Mouse (Mus musculus) liver, embryonic 13.5 days (tissue): ENCODE results near the gene Serpina5. TPM values are rescaled to one million over a fixed set of nuclear protein-coding genes. Genes with fewer than 3 reads are reported as not detected.

Experiments used
- polyA plus RNA-seq: library from polyadenylated mRNA; unstranded; fragments of >200 nt; fragmentation: Nextera tagmentation; extraction: Ambion mirVana; gene quantifications from 2 replicates; pipeline ENCODE4 v1.2.1, GENCODE M21; 2015

Gene Serpina5
- polyA plus RNA-seq, 1 experiment from 2014 or later, result 0.05 TPM

Other genes starting within 250 kb of the Serpina5 start
- gene Serpina1a, start 237.6 kb upstream of the Serpina5 start, polyA plus RNA-seq, result 280 and 331 TPM in 2 replicates
- 90.8 and 93.1 TPM in 2 replicates for gene Serpina1c, start 196.2 kb upstream of the Serpina5 start, polyA plus RNA-seq
- gene Serpina1e, start 142.1 kb upstream of the Serpina5 start, polyA plus RNA-seq, result 82.4 and 89.4 TPM in 2 replicates
- gene Serpina11, start 111.2 kb upstream of the Serpina5 start, polyA plus RNA-seq, result 5.0 and 5.4 TPM in 2 replicates
- gene Serpina9, start 87.4 kb upstream of the Serpina5 start, polyA plus RNA-seq, result not detected in 2 replicates
- gene Serpina12, start 56.7 kb upstream of the Serpina5 start, polyA plus RNA-seq, result 0.06 TPM in 1 of 2 replicates, not detected in the other
- gene Serpina3a, start 11.6 kb downstream of the Serpina5 start, polyA plus RNA-seq, result not detected in 2 replicates
- gene Serpina3b, start 26.9 kb downstream of the Serpina5 start, polyA plus RNA-seq, result 0.06 and 0.20 TPM in 2 replicates
- not detected in 2 replicates for gene Serpina3c, start 52.8 kb downstream of the Serpina5 start, polyA plus RNA-seq
- gene Serpina3f, start 113.4 kb downstream of the Serpina5 start, polyA plus RNA-seq, result 0.17 and 0.20 TPM in 2 replicates
- 1.4 and 1.9 TPM in 2 replicates for gene Serpina3g, start 135.1 kb downstream of the Serpina5 start, polyA plus RNA-seq
- 0.12 and 0.20 TPM in 2 replicates for gene Serpina3i, start 162.0 kb downstream of the Serpina5 start, polyA plus RNA-seq
- gene Serpina3j, start 213.4 kb downstream of the Serpina5 start, polyA plus RNA-seq, result not detected in 2 replicates
- gene Serpina3k, start 237.4 kb downstream of the Serpina5 start, polyA plus RNA-seq, result not detected in 2 replicates
- 0.06 TPM in 1 of 2 replicates, not detected in the other for gene Serpina3m, start 237.4 kb downstream of the Serpina5 start, polyA plus RNA-seq